Mouse (Mus musculus): ENCODE results near the gene Scgb2b27. TPM values are rescaled to one million over a fixed set of nuclear protein-coding genes. Genes with fewer than 3 reads are reported as not detected.
"Not testable (repeated sequence)": the region's sequence is repeated elsewhere in the genome, so short reads cannot be mapped to it uniquely, and the experiment has no call there.

Scgb2b27 gene
- not detected in 2 replicates for polyA plus RNA-seq (2015; fragmentation: Nextera tagmentation; extraction: Ambion mirVana)

DNA sequence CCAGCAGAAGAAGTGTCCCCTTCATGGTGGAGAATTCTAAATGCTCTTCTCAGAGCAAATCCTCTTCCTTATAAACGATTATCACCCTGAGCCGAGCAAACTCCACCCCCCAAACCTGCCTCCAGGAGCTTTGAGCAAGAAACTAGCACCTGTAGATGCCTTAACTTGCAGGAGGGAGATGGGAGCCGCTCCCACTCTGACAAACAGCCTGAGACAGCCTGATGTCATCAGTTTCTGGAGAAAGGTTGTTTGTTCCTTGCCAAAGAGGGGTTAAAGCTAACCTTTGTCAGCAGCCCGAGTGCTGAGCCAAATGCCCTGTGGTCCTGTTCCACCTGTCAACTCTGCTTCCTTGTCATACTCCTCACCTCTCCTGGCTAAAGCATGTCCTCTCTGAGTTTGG is at the start of gene Scgb2b27:
Gene Scgb2b27 (minus strand): TSS at position 101 of the 400 bp plus-strand sequence.
- Histone ChIP-seq H3K9me3 (ENCODE audit: low read length) (no peaks in the 10 kb centered on the region), H3K27ac (ENCODE audit: low read length) (no peak within 1 kb of the TSS), H3K9ac (replicated peaks; ENCODE audit: low read depth) (no peak within 1 kb of the TSS), H3K36me3 (ENCODE audit: insufficient read depth, low read length) (no peaks in the 10 kb centered on the region), H3K27me3 (replicated peaks; ENCODE audit: insufficient read depth, low read length) (no peaks in the 10 kb centered on the region), H3K4me3 (ENCODE audit: low read depth, low read length) (no peak within 1 kb of the TSS), H3K4me1 (ENCODE audit: insufficient read depth, low read depth, low read length) (no peaks in the 10 kb centered on the region), H3K4me2 (replicated peaks; ENCODE audit: low read depth, low read length) (no peak within 1 kb of the TSS)
- DNase-seq (ENCODE audit: low spot score) (no peak), ATAC-seq (no peak)
- WGBS, result 58% methylated on average over 4 of the region's 4 CpGs
- TF ChIP-seq CTCF (IDR thresholded peaks at IDR 0.05) (no peak), EP300 (IDR thresholded peaks at IDR 0.05) (no peak)

DNA sequence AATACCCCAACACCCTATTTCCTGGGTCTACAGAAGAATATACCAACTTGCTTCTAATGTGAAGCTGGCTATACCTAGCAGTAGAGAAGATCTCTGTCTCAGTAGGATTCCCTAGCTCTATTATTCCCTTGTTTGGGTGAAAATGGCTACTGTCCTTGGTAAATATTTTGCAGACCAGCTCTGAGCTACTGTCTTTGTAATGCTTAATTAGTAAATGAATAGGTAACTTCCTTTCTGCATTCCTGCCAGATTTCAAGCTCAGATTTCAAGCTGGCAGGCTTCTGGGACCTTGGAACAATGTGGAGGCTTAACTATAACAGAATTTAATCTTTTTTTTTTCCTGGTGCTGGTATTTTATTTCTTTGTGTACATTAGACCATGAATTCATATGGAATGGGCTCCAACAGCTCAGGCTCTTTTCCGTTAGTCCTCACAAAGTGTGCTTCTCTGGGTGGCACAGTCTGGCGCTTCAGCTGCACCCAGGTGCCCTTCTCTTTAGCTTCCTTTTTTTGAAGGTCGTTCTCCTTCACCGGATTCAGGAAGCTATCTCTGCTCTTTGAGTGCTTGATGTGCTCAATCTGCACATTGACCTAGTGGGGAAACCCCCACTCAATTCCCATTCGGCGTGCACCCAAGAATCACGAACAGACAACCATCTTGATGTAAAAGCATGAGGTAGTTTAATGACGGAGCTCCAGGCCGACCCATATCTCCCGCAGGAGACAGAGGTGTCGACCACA is 22.5 kb upstream of the Scgb2b27 start:
- H3K4me3 ChIP-seq (ENCODE audit: low read depth, low read length); DNase-seq (ENCODE audit: low spot score); H3K27ac ChIP-seq (ENCODE audit: low read length); H3K9ac ChIP-seq (replicated peaks; ENCODE audit: low read depth); H3K4me2 ChIP-seq (replicated peaks; ENCODE audit: low read depth, low read length); ATAC-seq; H3K4me1 ChIP-seq (ENCODE audit: insufficient read depth, low read depth, low read length); H3K27me3 ChIP-seq (replicated peaks; ENCODE audit: insufficient read depth, low read length); H3K36me3 ChIP-seq (ENCODE audit: insufficient read depth, low read length); H3K9me3 ChIP-seq (ENCODE audit: low read length): not testable (repeated sequence)
- 87% methylated on average over 11 of the region's 11 CpGs for WGBS

DNA sequence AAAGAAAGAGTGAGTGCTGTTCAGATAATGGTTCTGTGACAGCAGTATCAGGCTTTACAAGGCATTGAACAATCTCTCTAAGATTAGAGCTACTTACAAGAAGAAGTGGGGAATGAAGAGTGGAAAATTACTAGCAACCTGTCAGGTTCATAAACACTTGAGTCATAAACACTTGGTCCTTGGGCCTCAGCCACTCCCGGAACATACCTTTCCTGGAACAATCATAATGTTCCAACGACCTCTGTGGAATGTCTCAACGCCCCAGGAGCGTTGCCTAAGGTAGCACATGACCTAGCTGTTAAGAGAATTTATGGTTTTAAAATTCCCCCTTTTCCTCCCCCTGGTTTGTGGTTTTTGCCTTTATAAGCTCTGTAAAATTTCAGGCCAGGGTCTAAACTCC is 20.8 kb upstream of the Scgb2b27 start:
- not testable (repeated sequence) for H3K9me3 ChIP-seq (ENCODE audit: low read length); ATAC-seq

DNA sequence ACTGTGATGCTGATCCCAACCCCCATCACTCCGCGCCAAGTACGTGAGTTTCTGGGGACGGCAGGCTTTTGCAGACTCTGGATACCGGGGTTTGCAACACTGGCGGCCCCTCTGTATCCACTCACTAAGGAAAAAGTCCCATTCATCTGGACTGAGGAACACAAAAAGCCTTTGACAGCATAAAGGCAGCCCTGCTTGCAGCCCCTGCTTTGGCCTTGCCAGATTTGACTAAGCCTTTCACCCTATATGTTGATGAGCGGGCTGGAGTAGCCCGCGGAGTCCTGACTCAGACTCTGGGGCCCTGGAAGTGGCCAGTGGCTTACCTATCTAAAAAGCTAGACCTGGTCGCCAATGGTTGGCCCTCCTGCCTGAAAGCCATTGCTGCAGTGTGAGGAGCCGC is 16.3 kb upstream of the Scgb2b27 start:
- Histone ChIP-seq H3K4me1 (ENCODE audit: insufficient read depth, low read depth, low read length) (no peaks in the 10 kb centered on the region), H3K36me3 (ENCODE audit: insufficient read depth, low read length) (no peaks in the 10 kb centered on the region), H3K9me3 (ENCODE audit: low read length) (no peaks in the 10 kb centered on the region), H3K4me3 (ENCODE audit: low read depth, low read length) (no peak overlapping the region), H3K27ac (ENCODE audit: low read length) (no peak overlapping the region), H3K27me3 (replicated peaks; ENCODE audit: insufficient read depth, low read length) (no peaks in the 10 kb centered on the region), H3K9ac (replicated peaks; ENCODE audit: low read depth) (no peak overlapping the region), H3K4me2 (replicated peaks; ENCODE audit: low read depth, low read length) (no peak overlapping the region)
- no peak for DNase-seq (ENCODE audit: low spot score)
- TF ChIP-seq CTCF (IDR thresholded peaks at IDR 0.05), result no peak
- TF ChIP-seq EP300 (IDR thresholded peaks at IDR 0.05), result no peak
- WGBS, result 94% methylated on average over 11 of the region's 11 CpGs
- no peak for ATAC-seq

More for the DNA sequence above, 20.8 kb upstream of the Scgb2b27 start:
- not testable (repeated sequence) for DNase-seq (ENCODE audit: low spot score); H3K4me3 ChIP-seq (ENCODE audit: low read depth, low read length); H3K9ac ChIP-seq (replicated peaks; ENCODE audit: low read depth); H3K36me3 ChIP-seq (ENCODE audit: insufficient read depth, low read length); H3K27me3 ChIP-seq (replicated peaks; ENCODE audit: insufficient read depth, low read length); H3K4me2 ChIP-seq (replicated peaks; ENCODE audit: low read depth, low read length); H3K4me1 ChIP-seq (ENCODE audit: insufficient read depth, low read depth, low read length); H3K27ac ChIP-seq (ENCODE audit: low read length)
- WGBS, result 68% methylated on average over 2 of the region's 4 CpGs

DNA sequence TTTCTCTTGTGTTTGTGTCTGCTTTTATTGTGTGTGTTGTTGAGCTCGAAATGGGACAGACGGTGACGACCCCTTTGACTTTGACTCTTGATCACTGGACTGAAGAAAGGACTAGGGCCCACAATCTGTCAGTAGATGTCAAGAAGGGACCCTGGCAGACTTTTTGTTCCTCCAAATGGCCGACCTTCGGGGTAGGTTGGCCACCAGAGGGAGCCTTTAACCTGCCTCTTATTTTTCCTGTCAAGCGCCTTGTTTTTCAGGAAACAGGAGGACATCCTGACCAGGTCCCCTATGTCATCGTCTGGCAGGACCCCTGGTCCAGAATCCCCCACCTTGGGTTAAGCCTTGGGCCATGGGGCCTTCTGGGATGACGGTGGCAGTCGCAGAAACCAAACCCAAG is 13.5 kb upstream of the Scgb2b27 start:
- not testable (repeated sequence) for H3K27me3 ChIP-seq (replicated peaks; ENCODE audit: insufficient read depth, low read length); DNase-seq (ENCODE audit: low spot score); H3K4me3 ChIP-seq (ENCODE audit: low read depth, low read length); H3K9ac ChIP-seq (replicated peaks; ENCODE audit: low read depth); H3K4me2 ChIP-seq (replicated peaks; ENCODE audit: low read depth, low read length); ATAC-seq; H3K27ac ChIP-seq (ENCODE audit: low read length); H3K9me3 ChIP-seq (ENCODE audit: low read length); H3K36me3 ChIP-seq (ENCODE audit: insufficient read depth, low read length); H3K4me1 ChIP-seq (ENCODE audit: insufficient read depth, low read depth, low read length)
- WGBS, result 85% methylated on average over 9 of the region's 9 CpGs

DNA sequence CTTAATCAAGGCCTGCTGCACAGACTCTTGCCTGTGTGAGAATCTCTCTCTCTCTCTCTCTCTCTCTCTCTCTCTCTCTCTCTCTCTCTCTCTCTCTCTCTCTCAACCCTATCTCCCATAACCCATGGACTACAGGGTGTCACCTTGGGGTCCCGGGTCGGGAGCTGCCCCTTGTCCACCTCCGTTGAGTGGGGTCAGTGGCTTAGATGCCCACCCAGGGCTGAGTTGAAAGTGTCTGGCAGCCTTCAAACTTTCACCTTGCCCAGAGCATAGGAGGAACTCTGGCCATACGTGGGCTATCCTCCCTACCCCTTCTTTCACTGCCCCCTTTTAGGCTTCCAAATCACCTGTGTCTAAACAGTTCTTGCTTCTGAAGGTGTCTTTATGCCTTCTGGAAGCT is 11.9 kb upstream of the Scgb2b27 start:
- Histone ChIP-seq H3K4me1 (ENCODE audit: insufficient read depth, low read depth, low read length) (no peaks in the 10 kb centered on the region), H3K27me3 (replicated peaks; ENCODE audit: insufficient read depth, low read length) (no peaks in the 10 kb centered on the region), H3K27ac (ENCODE audit: low read length) (no peak overlapping the region), H3K4me2 (replicated peaks; ENCODE audit: low read depth, low read length) (no peak overlapping the region), H3K9me3 (ENCODE audit: low read length) (no peaks in the 10 kb centered on the region), H3K4me3 (ENCODE audit: low read depth, low read length) (no peak overlapping the region), H3K9ac (replicated peaks; ENCODE audit: low read depth) (no peak overlapping the region), H3K36me3 (ENCODE audit: insufficient read depth, low read length) (no peaks in the 10 kb centered on the region)
- TF ChIP-seq EP300 (IDR thresholded peaks at IDR 0.05), result no peak
- TF ChIP-seq CTCF (IDR thresholded peaks at IDR 0.05), result no peak
- ATAC-seq (no peak), DNase-seq (ENCODE audit: low spot score) (no peak)
- WGBS, result 79% methylated on average over 4 of the region's 4 CpGs

DNA sequence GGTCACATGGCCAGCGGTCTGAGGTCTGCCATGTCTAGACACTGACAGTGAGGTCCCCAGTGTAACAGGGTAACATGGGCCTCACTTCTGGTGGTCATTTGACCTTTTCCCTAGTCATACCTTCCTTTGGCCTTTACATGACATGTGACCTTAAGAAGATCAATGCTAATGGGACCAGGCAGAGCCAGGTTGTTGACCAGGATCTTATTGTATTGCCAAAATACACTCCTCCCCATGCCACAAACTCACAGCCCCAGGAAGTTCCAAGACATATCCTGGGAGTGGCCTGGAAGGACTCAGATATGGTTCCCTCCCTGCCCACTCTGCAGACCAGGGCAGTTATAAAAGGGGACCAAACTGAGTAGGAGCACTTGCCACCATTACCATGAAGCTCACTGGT is 7.4 kb upstream of the Scgb2b27 start, which contains the start of gene Scgb1b27:
Gene Scgb1b27 (plus strand): TSS at position 301 of the 400 bp plus-strand sequence.
- H3K36me3 ChIP-seq (ENCODE audit: insufficient read depth, low read length); H3K9ac ChIP-seq (replicated peaks; ENCODE audit: low read depth); ATAC-seq; H3K27ac ChIP-seq (ENCODE audit: low read length); H3K4me2 ChIP-seq (replicated peaks; ENCODE audit: low read depth, low read length); H3K9me3 ChIP-seq (ENCODE audit: low read length); H3K4me3 ChIP-seq (ENCODE audit: low read depth, low read length); DNase-seq (ENCODE audit: low spot score); H3K4me1 ChIP-seq (ENCODE audit: insufficient read depth, low read depth, low read length); H3K27me3 ChIP-seq (replicated peaks; ENCODE audit: insufficient read depth, low read length): not testable (repeated sequence)
- 96% methylated on average over 1 of the region's 1 CpGs for WGBS
